Mouse (Mus musculus): ENCODE measurements around the gene Ccnd2.

Gene Ccnd2

GRCm38 (mm10) chr6:127108368-127109060 is 43.5 kb downstream of the Ccnd2 start:
- DNase-seq (ENCODE audit: low spot score) = no peak

- no peak for DNase-seq (ENCODE audit: low spot score)
Observed at GRCm38 (mm10) chr6:127107413-127107812, 44.6 kb downstream of the Ccnd2 start.

- no peak for DNase-seq (ENCODE audit: low spot score)
Observed at GRCm38 (mm10) chr6:127106726-127107125, 45.3 kb downstream of the Ccnd2 start.

- DNase-seq (ENCODE audit: low spot score) = no peak
Observed at GRCm38 (mm10) chr6:127106189-127106588, 45.8 kb downstream of the Ccnd2 start.

- DNase-seq (ENCODE audit: low spot score) = no peak
Observed at GRCm38 (mm10) chr6:127105107-127105506, 46.9 kb downstream of the Ccnd2 start.

GRCm38 (mm10) chr6:127104396-127105029 is 47.5 kb downstream of the Ccnd2 start:
- no peak for DNase-seq (ENCODE audit: low spot score)

GRCm38 (mm10) chr6:127103506-127104275 is 48.3 kb downstream of the Ccnd2 start:
- no peak for DNase-seq (ENCODE audit: low spot score)

- DNase-seq (ENCODE audit: low spot score) = no peak
Observed at GRCm38 (mm10) chr6:127094565-127094964, 57.4 kb downstream of the Ccnd2 start.

- DNase-seq (ENCODE audit: low spot score) = peak; percentile 32
Observed at GRCm38 (mm10) chr6:127086739-127087138, 65.3 kb downstream of the Ccnd2 start.

- no peak for DNase-seq (ENCODE audit: low spot score)
Observed at GRCm38 (mm10) chr6:127081820-127082219, 70.2 kb downstream of the Ccnd2 start.

GRCm38 (mm10) chr6:127079867-127080731 is 71.9 kb downstream of the Ccnd2 start:
- no peak for DNase-seq (ENCODE audit: low spot score)

Measured in MN1 (cell line).